Mouse (Mus musculus) kidney, embryonic 15.5 days (tissue): ENCODE results near the gene Tagap1. TPM values are rescaled to one million over a fixed set of nuclear protein-coding genes. Genes with fewer than 3 reads are reported as not detected.
"Not testable (repeated sequence)": the region's sequence is repeated elsewhere in the genome, so short reads cannot be mapped to it uniquely, and the experiment has no call there.

Experiments used
- ATAC-seq: fragments of 200-750 bp; cut with Nextera tagmentation; replicated peaks from 2 replicates; pipeline ENCODE4 v1.8.0; 2017; ENCODE audit warnings: moderate TSS enrichment; ENCODE audit not compliant: low FRiP score
- H3K27ac ChIP-seq: fragments of 300-500 bp; sonication (generic); 2 replicates; pipeline ENCODE4 v1.5.1; 2015; ENCODE audit warnings: mild to moderate bottlenecking, inconsistent platforms
- H3K27me3 ChIP-seq: fragments of 300-500 bp; sonication (generic); 2 replicates; pipeline ENCODE4 v1.6.1; 2015; ENCODE audit warnings: inconsistent platforms
- H3K36me3 ChIP-seq: fragments of 300-500 bp; sonication (generic); 2 replicates; pipeline ENCODE4 v1.6.1; 2015; ENCODE audit warnings: inconsistent platforms
- H3K4me1 ChIP-seq: fragments of 300-500 bp; sonication (generic); 2 replicates; pipeline ENCODE4 v1.6.1; 2015; ENCODE audit warnings: inconsistent platforms
- H3K4me2 ChIP-seq: fragments of 300-500 bp; sonication (generic); 2 replicates; pipeline ENCODE4 v1.6.1; 2015; ENCODE audit warnings: moderate library complexity, mild to moderate bottlenecking, inconsistent platforms
- H3K4me3 ChIP-seq: fragments of 300-500 bp; sonication (generic); replicated peaks from 2 replicates; pipeline ENCODE4 v1.5.1; 2015; ENCODE audit warnings: mild to moderate bottlenecking, inconsistent platforms
- H3K9ac ChIP-seq: fragments of 300-500 bp; sonication (generic); 2 replicates; pipeline ENCODE4 v1.6.1; 2015; ENCODE audit warnings: mild to moderate bottlenecking, inconsistent platforms
- H3K9me3 ChIP-seq: fragments of 300-500 bp; sonication (generic); replicated peaks from 2 replicates; pipeline ENCODE4 v1.6.1; 2016; ENCODE audit warnings: inconsistent platforms
- whole genome bisulfite sequencing: fragments of 180-500 bp; shearing (Covaris S2); methylation state at CpG from one replicate; pipeline ENCODE4 v1.1.7; 2015; ENCODE audit warnings: mixed read lengths; 5-methylcytosine and 5-hydroxymethylcytosine counted together
- polyA plus RNA-seq: library from polyadenylated mRNA; unstranded; fragments of >200 nt; fragmentation: Nextera tagmentation; extraction: Ambion mirVana; gene quantifications from 2 replicates; pipeline ENCODE4 v1.2.1, GENCODE M21; 2015

The Tagap1 gene
- polyA plus RNA-seq, 1 experiment from 2014 or later = 53.5 TPM

GRCm38 (mm10) chr17:6959543-6960259 is 1.3 kb downstream of the Tagap1 start:
- not testable (repeated sequence) for H3K9me3 ChIP-seq, H3K27me3 ChIP-seq, ATAC-seq, H3K9ac ChIP-seq, H3K4me1 ChIP-seq, H3K27ac ChIP-seq, H3K36me3 ChIP-seq
- Histone ChIP-seq H3K4me2 (peak overlapping the region; percentile 51), H3K4me3 (peak overlapping the region; percentile 54)
- WGBS = 61% methylated on average over 5 of the region's 6 CpGs

- H3K27ac ChIP-seq, ATAC-seq: not testable (repeated sequence)
These were observed 2.1 kb downstream of the Tagap1 start for GRCm38 (mm10) chr17:6958881-6959280.

DNA sequence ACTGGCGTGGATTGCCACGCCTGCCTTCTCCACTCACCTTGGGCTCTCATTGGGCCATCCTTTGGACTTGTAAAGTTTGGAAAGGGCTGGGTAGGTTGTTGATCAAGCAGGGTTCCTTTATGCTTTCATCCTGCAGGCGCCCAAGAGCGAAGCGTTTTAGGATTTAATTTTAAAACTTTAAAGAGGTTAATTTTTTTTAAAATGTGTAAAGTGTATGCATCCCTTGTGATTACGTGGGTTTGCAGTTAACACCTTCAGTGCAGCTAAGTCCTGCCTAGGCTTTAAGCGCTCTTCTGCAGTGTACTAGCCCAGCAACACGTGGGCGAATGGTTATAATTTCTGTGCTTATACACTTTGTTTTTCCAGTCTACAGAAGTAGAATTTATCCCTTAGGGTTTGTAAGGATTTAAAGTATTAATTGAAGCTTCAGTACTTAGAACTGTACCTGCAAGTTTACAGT is 12.2 kb downstream of the Tagap1 start:
- Histone ChIP-seq H3K9ac (peak overlapping the region; percentile 48; the same call in 1 of the 2 replicates), H3K4me3 (peak overlapping the region; percentile 62), H3K27ac (peak overlapping the region; percentile 95), H3K4me2 (peak overlapping the region; percentile 69)
- WGBS = 8% methylated on average over 9 of the region's 9 CpGs
- H3K4me1 ChIP-seq, H3K9me3 ChIP-seq, H3K27me3 ChIP-seq, H3K36me3 ChIP-seq: not testable (repeated sequence)
- peak; percentile 26 for ATAC-seq

More at GRCm38 (mm10) chr17:6958881-6959280, 2.1 kb downstream of the Tagap1 start:
- H3K36me3 ChIP-seq, H3K4me3 ChIP-seq, H3K9ac ChIP-seq, H3K4me2 ChIP-seq, H3K4me1 ChIP-seq, H3K9me3 ChIP-seq, H3K27me3 ChIP-seq: not testable (repeated sequence)
- WGBS = 85% methylated on average over 7 of the region's 8 CpGs

- H3K27ac ChIP-seq = peak within 1 kb of the TSS; percentile 95
- not testable (repeated sequence) for H3K27me3 ChIP-seq, H3K4me1 ChIP-seq, H3K9me3 ChIP-seq, H3K36me3 ChIP-seq
- peak; percentile 97 for ATAC-seq
- peak within 1 kb of the TSS; percentile 48 for H3K9ac ChIP-seq
- H3K4me2 ChIP-seq = peak within 1 kb of the TSS; percentile 69
- WGBS = under 1% methylated on average over 67 of the region's 73 CpGs
- H3K4me3 ChIP-seq = peak within 1 kb of the TSS; percentile 62
These were observed 12.8 kb downstream of the Tagap1 start, which contains the start of gene Rsph3b for GRCm38 (mm10) chr17:6947984-6948768. Rsph3b (minus strand) TSS chr17:6948682.

- H3K36me3 ChIP-seq, H3K27me3 ChIP-seq, H3K4me1 ChIP-seq, H3K9ac ChIP-seq, H3K9me3 ChIP-seq: not testable (repeated sequence)
- Histone ChIP-seq H3K4me3 (peak overlapping the region; percentile 62), H3K27ac (peak overlapping the region; percentile 95; the same call in 1 of the 2 replicates), H3K4me2 (peak overlapping the region; percentile 69)
- WGBS = no CpG with 5 or more reads among the region's 8 CpGs
- peak; percentile 12; the same call in 1 of the 2 replicates for ATAC-seq
These were observed 13.3 kb downstream of the Tagap1 start for GRCm38 (mm10) chr17:6947637-6947983.

GRCm38 (mm10) chr17:6942560-6942959 is 18.4 kb downstream of the Tagap1 start:
- no CpG with 5 or more reads among the region's 4 CpGs for WGBS
- not testable (repeated sequence) for H3K4me1 ChIP-seq, ATAC-seq, H3K9me3 ChIP-seq, H3K36me3 ChIP-seq, H3K27ac ChIP-seq, H3K9ac ChIP-seq, H3K4me3 ChIP-seq, H3K27me3 ChIP-seq, H3K4me2 ChIP-seq

DNA sequence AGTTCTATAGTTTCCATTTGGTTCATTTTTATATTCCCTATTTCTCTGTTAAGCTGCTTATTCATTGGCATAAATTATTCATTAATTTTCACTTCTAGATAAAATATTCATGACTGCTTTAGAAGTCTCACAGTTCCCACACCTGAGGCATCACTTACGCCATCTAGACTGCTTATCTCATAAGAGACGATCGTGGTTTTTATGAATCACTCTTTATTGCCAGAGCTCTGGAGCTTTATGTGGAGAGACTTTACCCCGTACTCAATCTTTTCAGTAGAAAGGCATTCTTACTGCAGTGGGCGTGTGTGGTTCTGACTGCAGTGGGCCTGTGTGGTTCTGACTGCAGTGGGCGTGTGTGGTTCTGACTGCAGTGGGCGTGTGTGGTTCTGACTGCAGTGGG is 29.3 kb downstream of the Tagap1 start:
- H3K9ac ChIP-seq, H3K4me3 ChIP-seq, H3K4me2 ChIP-seq, H3K4me1 ChIP-seq, H3K9me3 ChIP-seq, H3K27me3 ChIP-seq, H3K27ac ChIP-seq, H3K36me3 ChIP-seq, ATAC-seq: not testable (repeated sequence)
- 96% methylated on average over 7 of the region's 7 CpGs for whole genome bisulfite sequencing

GRCm38 (mm10) chr17:6920351-6920894 is 40.5 kb downstream of the Tagap1 start:
- ATAC-seq, H3K4me2 ChIP-seq, H3K27me3 ChIP-seq, H3K9me3 ChIP-seq, H3K36me3 ChIP-seq, H3K27ac ChIP-seq, H3K4me1 ChIP-seq, H3K9ac ChIP-seq, H3K4me3 ChIP-seq: not testable (repeated sequence)
- 92% methylated on average over 7 of the region's 7 CpGs for WGBS

- not testable (repeated sequence) for H3K9me3 ChIP-seq, H3K4me2 ChIP-seq, H3K36me3 ChIP-seq, H3K27me3 ChIP-seq, H3K9ac ChIP-seq, H3K4me1 ChIP-seq, ATAC-seq, H3K4me3 ChIP-seq, H3K27ac ChIP-seq
- WGBS = 86% methylated on average over 3 of the region's 3 CpGs
These were observed 41.6 kb downstream of the Tagap1 start for GRCm38 (mm10) chr17:6919388-6919787.

DNA sequence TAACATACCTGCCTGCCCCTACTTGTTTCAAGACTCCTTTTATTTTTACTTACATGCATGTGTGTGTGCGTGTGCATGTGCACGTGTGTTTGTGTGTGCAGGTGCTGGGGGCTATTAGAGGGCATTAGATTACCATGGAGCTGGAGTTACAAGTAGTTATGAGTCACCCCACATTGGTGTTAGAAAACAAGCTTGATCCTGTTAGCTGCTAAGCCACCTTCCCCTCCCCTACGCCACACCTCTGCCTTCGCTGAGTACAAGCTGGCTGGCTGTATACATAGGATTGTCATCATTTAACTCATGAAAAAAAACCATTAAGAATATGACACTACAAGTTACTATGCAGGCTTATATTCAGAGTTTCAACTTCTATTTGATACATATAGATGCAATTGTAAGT is 45.7 kb downstream of the Tagap1 start:
- 93% methylated on average over 3 of the region's 4 CpGs for WGBS
- H3K4me1 ChIP-seq, ATAC-seq, H3K4me2 ChIP-seq, H3K27me3 ChIP-seq, H3K9ac ChIP-seq, H3K36me3 ChIP-seq, H3K27ac ChIP-seq, H3K4me3 ChIP-seq, H3K9me3 ChIP-seq: not testable (repeated sequence)

- ATAC-seq = not testable (repeated sequence)
These were observed 46.9 kb downstream of the Tagap1 start for GRCm38 (mm10) chr17:6914066-6914465.

More at GRCm38 (mm10) chr17:6914066-6914465, 46.9 kb downstream of the Tagap1 start:
- WGBS = 55% methylated on average over 1 of the region's 6 CpGs
- not testable (repeated sequence) for H3K36me3 ChIP-seq, H3K4me2 ChIP-seq, H3K27ac ChIP-seq, H3K9ac ChIP-seq, H3K27me3 ChIP-seq, H3K4me1 ChIP-seq, H3K4me3 ChIP-seq, H3K9me3 ChIP-seq
